Mouse (Mus musculus): Measurements from ENCODE around the gene Map3k3. TPM values are rescaled to one million over a fixed set of nuclear protein-coding genes. Genes with fewer than 3 reads are reported as not detected.

Gene Map3k3
- polyA plus RNA-seq, 1 experiment from 2014 or later, result 9.0 TPM

DNA sequence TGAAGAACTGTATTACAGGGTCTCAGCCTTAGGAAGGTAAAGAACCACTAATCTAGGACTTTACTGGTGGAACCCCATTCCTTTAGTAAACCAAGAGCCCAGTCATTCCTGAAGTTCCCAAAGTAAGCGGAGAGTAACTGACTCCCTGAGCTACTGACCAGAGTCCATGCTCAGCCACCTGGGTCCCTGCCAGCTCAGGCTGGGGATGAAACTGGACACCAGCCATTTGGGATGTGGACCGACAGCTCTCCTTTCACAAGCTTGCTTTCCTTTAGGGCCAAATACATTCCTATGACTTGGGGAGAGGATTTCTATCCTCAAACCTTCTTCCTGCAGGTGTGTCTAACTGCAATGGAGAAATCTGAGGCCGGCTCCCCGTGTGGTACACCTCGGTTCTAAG, 90.0 kb downstream of the Map3k3 start:
- Histone ChIP-seq H3K4me3 (ENCODE audit: low read depth, low read length) (no peak overlapping the region), H3K4me1 (ENCODE audit: control insufficient read depth, insufficient read depth, low read length) (no peaks in the 10 kb centered on the region), H3K27ac (ENCODE audit: low read depth, low read length) (no peak overlapping the region), H3K27me3 (replicated peaks; ENCODE audit: control insufficient read depth, insufficient read depth, low read length) (no peaks in the 10 kb centered on the region), H3K36me3 (ENCODE audit: control insufficient read depth, insufficient read depth, low read length) (peaks cover 13% of the 10 kb centered on the region), H3K9me3 (replicated peaks; ENCODE audit: control insufficient read depth, low read length) (no peaks in the 10 kb centered on the region), H3K4me2 (ENCODE audit: low read length) (no peak overlapping the region), H3K9ac (ENCODE audit: low read length) (no peak overlapping the region)
- DNase-seq (ENCODE audit: low spot score), result no peak
- WGBS, result 84% methylated on average over 5 of the region's 5 CpGs
- no peak for ATAC-seq

DNA sequence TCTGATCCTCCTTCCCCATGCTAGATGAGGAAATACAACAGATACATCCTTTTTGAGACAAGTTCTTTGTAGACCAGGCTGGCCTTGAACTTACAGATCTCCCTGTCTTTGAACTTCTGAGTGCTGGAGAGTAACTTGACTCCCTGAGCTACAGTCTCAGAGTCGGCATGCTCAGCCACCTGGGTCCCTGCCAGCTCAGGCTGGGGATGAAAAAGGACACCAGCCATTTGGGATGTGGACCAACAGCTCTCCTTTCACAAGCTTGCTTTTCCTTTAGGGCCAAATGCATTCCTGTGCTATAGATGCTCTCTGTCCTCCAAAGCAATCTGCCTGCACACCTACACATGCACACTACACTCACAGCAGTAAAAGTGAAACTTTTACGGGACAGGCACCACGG, 90.7 kb downstream of the Map3k3 start:
- Histone ChIP-seq H3K27me3 (replicated peaks; ENCODE audit: control insufficient read depth, insufficient read depth, low read length) (no peaks in the 10 kb centered on the region), H3K9me3 (replicated peaks; ENCODE audit: control insufficient read depth, low read length) (no peaks in the 10 kb centered on the region), H3K4me2 (ENCODE audit: low read length) (no peak overlapping the region), H3K4me1 (ENCODE audit: control insufficient read depth, insufficient read depth, low read length) (no peaks in the 10 kb centered on the region), H3K4me3 (ENCODE audit: low read depth, low read length) (no peak overlapping the region), H3K9ac (ENCODE audit: low read length) (no peak overlapping the region), H3K36me3 (ENCODE audit: control insufficient read depth, insufficient read depth, low read length) (peaks cover 11% of the 10 kb centered on the region), H3K27ac (ENCODE audit: low read depth, low read length) (no peak overlapping the region)
- WGBS, result 81% methylated on average over 3 of the region's 3 CpGs
- ATAC-seq, result no peak
- DNase-seq (ENCODE audit: low spot score), result no peak

DNA sequence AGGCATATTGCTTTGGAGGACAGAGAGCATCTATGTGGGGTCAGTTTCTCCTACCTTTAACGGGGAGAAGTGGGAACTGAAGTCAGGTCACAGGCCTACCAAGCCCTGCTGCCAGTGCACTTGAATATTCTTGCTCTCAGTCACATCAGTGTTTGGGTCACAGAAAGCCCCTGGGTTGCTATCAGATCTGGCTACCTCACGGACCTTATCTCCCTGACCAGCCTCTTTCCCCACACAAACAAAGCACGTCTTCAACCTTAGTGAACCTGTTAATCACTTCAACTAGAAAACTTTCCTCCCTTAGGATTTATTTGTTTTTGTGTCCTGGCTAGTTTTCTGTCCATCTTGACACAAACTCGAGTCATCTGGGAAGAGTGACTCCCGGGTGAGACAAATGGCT, 92.0 kb downstream of the Map3k3 start:
- no peak overlapping the region for H3K4me3 ChIP-seq (ENCODE audit: low read depth, low read length)
- H3K27ac ChIP-seq (ENCODE audit: low read depth, low read length), result no peak overlapping the region
- H3K9ac ChIP-seq (ENCODE audit: low read length), result no peak overlapping the region
- WGBS, result 91% methylated on average over 5 of the region's 5 CpGs
- no peak for ATAC-seq
- no peaks in the 10 kb centered on the region for H3K27me3 ChIP-seq (replicated peaks; ENCODE audit: control insufficient read depth, insufficient read depth, low read length)
- H3K36me3 ChIP-seq (ENCODE audit: control insufficient read depth, insufficient read depth, low read length), result 0 out of 2 replicates have a peak, but pooled peaks cover 2% of the 10 kb centered on the region
- no peaks in the 10 kb centered on the region for H3K4me1 ChIP-seq (ENCODE audit: control insufficient read depth, insufficient read depth, low read length)
- DNase-seq (ENCODE audit: low spot score), result no peak
- no peak overlapping the region for H3K4me2 ChIP-seq (ENCODE audit: low read length)
- H3K9me3 ChIP-seq (replicated peaks; ENCODE audit: control insufficient read depth, low read length), result no peaks in the 10 kb centered on the region

DNA sequence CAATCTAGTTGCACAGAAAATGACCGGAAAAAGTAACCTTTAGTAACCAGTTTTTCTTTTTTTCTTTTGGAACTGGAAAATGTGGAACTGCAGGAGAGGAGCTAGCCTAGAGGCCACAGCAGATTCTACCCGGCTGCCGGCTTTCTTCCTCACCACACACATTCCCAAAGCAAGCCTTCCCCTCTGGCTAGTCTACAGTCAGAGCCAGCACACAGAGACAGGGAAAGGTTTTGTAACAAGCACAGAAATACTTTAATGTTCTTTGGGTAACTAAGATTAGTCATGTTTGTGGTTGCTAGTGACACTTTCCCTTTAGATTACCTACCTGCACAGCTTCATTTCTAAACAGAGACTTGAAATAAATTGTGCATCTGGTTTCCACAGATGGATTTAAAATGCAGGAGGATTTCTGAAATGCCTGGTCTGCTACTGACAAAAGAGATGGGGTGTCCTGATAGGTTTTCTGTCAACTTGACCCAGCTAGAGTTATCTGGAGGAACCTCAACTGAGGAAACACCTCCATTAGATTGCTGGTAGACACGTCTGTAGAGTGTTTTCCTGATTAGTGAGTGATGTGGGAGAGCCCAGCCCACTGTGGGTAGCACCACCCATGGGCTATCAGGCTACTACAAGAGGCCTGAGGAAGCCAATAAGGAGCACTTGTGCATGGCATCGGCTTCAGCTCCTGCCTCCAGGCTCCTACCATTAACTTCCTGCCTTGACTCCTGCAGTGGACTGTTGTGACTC, 93.8 kb downstream of the Map3k3 start:
- Histone ChIP-seq H3K4me2 (ENCODE audit: low read length) (no peak overlapping the region), H3K4me3 (ENCODE audit: low read depth, low read length) (no peak overlapping the region), H3K9me3 (replicated peaks; ENCODE audit: control insufficient read depth, low read length) (no peaks in the 10 kb centered on the region), H3K27ac (ENCODE audit: low read depth, low read length) (no peak overlapping the region), H3K27me3 (replicated peaks; ENCODE audit: control insufficient read depth, insufficient read depth, low read length) (no peaks in the 10 kb centered on the region), H3K36me3 (ENCODE audit: control insufficient read depth, insufficient read depth, low read length) (peaks cover 9% of the 10 kb centered on the region; the same call in 1 of the 2 replicates), H3K4me1 (ENCODE audit: control insufficient read depth, insufficient read depth, low read length) (no peaks in the 10 kb centered on the region), H3K9ac (ENCODE audit: low read length) (no peak overlapping the region)
- WGBS, result 82% methylated on average over 5 of the region's 5 CpGs
- ATAC-seq, result no peak
- no peak for DNase-seq (ENCODE audit: low spot score)

DNA sequence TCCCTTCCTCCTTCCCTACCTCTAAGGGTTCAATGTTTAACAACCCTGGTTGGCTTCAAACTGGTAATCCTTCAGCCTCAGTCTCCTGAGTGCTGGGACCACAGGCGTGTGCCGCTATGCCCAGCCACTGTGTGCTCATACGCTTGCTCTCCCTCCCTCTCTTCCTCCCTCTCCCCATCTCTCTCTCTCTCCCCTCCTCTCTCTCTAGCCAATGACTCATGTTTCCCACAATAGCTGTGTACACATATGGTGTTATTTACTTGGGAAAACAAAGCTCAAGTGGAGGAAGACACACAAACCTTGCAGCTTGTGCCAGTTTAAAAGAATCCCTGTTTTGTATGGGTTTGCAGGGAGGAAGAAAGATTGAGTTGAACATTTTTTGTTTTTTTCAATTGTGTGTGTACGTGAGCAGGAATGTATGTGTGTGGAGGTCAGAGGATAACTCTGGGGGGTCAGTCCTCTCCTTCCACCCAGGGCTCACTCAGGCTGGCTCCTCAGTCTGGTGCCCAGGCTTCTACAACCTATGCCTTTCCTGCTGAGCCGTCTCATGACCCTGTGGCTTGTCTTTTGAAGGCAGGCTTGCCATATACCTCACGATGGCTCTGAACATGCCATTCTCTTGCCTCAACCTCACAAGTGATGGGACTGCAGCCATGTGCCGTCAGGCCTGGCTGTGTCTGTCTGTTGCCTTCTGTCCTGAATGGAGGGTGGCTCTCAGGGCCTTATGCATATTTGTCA, 95.5 kb downstream of the Map3k3 start:
- Histone ChIP-seq H3K4me2 (ENCODE audit: low read length) (no peak overlapping the region), H3K4me3 (ENCODE audit: low read depth, low read length) (no peak overlapping the region), H3K36me3 (ENCODE audit: control insufficient read depth, insufficient read depth, low read length) (peaks cover 15% of the 10 kb centered on the region), H3K27ac (ENCODE audit: low read depth, low read length) (no peak overlapping the region), H3K27me3 (replicated peaks; ENCODE audit: control insufficient read depth, insufficient read depth, low read length) (no peaks in the 10 kb centered on the region), H3K9me3 (replicated peaks; ENCODE audit: control insufficient read depth, low read length) (no peaks in the 10 kb centered on the region), H3K4me1 (ENCODE audit: control insufficient read depth, insufficient read depth, low read length) (no peaks in the 10 kb centered on the region), H3K9ac (ENCODE audit: low read length) (no peak overlapping the region)
- 78% methylated on average over 7 of the region's 7 CpGs for WGBS
- ATAC-seq (no peak), DNase-seq (ENCODE audit: low spot score) (no peak)

DNA sequence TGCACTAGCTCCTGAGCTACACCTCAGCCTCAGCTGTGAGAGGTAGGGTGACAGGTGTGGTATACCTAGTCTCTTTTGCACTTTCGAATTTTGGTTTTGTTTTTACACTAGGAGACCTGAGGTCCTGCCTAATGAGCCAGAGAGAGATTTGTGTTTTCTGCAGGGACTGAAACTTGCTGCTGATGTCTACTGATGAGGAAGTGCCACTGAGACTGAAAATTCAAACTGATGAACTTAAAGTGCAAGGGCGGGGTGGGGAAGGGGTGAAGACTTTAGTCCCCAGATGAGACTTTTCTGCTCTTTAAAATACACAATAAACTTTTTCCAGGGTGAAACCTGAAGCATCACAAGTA, 96.0 kb downstream of the Map3k3 start:
- Histone ChIP-seq H3K4me1 (ENCODE audit: control insufficient read depth, insufficient read depth, low read length) (no peaks in the 10 kb centered on the region), H3K27me3 (replicated peaks; ENCODE audit: control insufficient read depth, insufficient read depth, low read length) (no peaks in the 10 kb centered on the region), H3K36me3 (ENCODE audit: control insufficient read depth, insufficient read depth, low read length) (peaks cover 15% of the 10 kb centered on the region), H3K4me2 (ENCODE audit: low read length) (no peak overlapping the region), H3K9me3 (replicated peaks; ENCODE audit: control insufficient read depth, low read length) (no peaks in the 10 kb centered on the region), H3K9ac (ENCODE audit: low read length) (no peak overlapping the region), H3K27ac (ENCODE audit: low read depth, low read length) (no peak overlapping the region), H3K4me3 (ENCODE audit: low read depth, low read length) (no peak overlapping the region)
- DNase-seq (ENCODE audit: low spot score) (no peak), ATAC-seq (no peak)
- WGBS, result 91% methylated on average over 2 of the region's 2 CpGs

DNA sequence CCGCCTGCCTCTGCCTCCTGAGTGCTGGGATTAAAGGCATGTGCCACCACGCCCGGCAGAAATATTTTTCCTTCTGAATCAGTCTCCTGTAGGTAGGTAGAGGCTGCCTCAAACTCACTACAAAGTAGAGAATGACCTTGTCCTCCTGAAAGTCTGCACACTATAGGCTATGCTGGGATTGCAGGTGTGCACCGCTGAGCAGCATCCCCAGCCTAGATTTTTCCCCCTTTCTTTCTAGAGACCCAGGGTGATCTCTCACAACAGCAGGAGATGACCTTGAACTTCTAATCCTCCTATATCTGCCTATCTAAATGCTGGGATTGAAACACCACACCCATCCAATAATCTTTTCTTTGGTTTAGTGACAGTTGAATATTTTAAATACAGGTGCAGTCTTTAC, 102.9 kb downstream of the Map3k3 start:
- DNase-seq (ENCODE audit: low spot score) (no peak), ATAC-seq (no peak)
- Histone ChIP-seq H3K9ac (ENCODE audit: low read length) (no peak overlapping the region), H3K4me3 (ENCODE audit: low read depth, low read length) (no peak overlapping the region), H3K27ac (ENCODE audit: low read depth, low read length) (no peak overlapping the region), H3K9me3 (replicated peaks; ENCODE audit: control insufficient read depth, low read length) (no peaks in the 10 kb centered on the region), H3K36me3 (ENCODE audit: control insufficient read depth, insufficient read depth, low read length) (peaks cover 10% of the 10 kb centered on the region; the same call in 1 of the 2 replicates), H3K27me3 (replicated peaks; ENCODE audit: control insufficient read depth, insufficient read depth, low read length) (no peaks in the 10 kb centered on the region), H3K4me2 (ENCODE audit: low read length) (no peak overlapping the region), H3K4me1 (ENCODE audit: control insufficient read depth, insufficient read depth, low read length) (no peaks in the 10 kb centered on the region; the same call in 1 of the 2 replicates)
- 92% methylated on average over 4 of the region's 4 CpGs for WGBS

DNA sequence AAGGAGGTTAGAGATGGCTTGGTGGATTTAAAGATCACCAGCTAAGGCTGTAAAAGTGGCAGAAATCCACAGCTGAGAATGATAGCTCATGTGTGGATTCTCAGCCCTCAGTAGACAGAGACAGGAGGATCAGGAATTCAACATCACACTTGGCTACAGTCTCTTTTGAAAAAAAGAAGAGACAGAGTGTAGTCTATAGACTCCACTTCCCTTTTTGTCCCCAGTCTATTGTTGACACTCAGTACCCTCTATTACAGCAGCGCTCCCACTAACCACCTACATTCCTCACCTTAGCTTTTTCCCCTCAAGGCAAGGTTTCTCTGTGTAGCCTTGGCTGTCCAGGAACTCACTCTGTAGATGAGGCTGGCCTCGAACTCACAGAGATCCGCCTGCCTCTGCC, 107.3 kb downstream of the Map3k3 start:
- H3K36me3 ChIP-seq (ENCODE audit: control insufficient read depth, insufficient read depth, low read length), result peaks cover 4% of the 10 kb centered on the region; the same call in 1 of the 2 replicates
- ATAC-seq (no peak), DNase-seq (ENCODE audit: low spot score) (no peak)
- H3K4me1 ChIP-seq (ENCODE audit: control insufficient read depth, insufficient read depth, low read length), result peaks cover 6% of the 10 kb centered on the region
- no peak overlapping the region for H3K4me3 ChIP-seq (ENCODE audit: low read depth, low read length)
- H3K9me3 ChIP-seq (replicated peaks; ENCODE audit: control insufficient read depth, low read length), result no peaks in the 10 kb centered on the region
- no peak overlapping the region for H3K9ac ChIP-seq (ENCODE audit: low read length)
- no peak overlapping the region for H3K4me2 ChIP-seq (ENCODE audit: low read length)
- H3K27me3 ChIP-seq (replicated peaks; ENCODE audit: control insufficient read depth, insufficient read depth, low read length), result no peaks in the 10 kb centered on the region
- no peak overlapping the region for H3K27ac ChIP-seq (ENCODE audit: low read depth, low read length)
- 91% methylated on average over 3 of the region's 3 CpGs for WGBS

DNA sequence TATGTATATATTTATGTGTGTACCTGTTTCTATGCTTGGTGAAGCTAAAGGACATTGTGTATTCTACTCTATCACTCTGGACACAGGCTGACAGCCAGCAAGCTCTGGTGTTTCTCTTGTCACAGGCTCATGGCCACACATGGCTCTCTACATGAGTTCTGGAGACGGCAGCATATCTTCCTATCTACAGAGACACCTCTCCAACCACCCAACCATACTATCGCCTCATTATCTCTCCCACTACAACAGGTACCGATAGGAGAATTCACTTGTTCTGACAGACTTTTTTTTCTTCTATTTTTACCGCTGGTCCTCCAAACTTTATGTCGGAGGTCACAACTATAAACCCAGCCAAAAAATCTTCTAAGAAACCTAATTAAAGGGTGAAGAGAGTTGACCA, 107.8 kb downstream of the Map3k3 start:
- Histone ChIP-seq H3K9me3 (replicated peaks; ENCODE audit: control insufficient read depth, low read length) (no peaks in the 10 kb centered on the region), H3K9ac (ENCODE audit: low read length) (no peak overlapping the region; the same call in 1 of the 2 replicates), H3K4me3 (ENCODE audit: low read depth, low read length) (peak overlapping the region; percentile 75; the same call in 1 of the 2 replicates), H3K36me3 (ENCODE audit: control insufficient read depth, insufficient read depth, low read length) (peaks cover 4% of the 10 kb centered on the region; the same call in 1 of the 2 replicates), H3K4me2 (ENCODE audit: low read length) (peak overlapping the region; percentile 71), H3K4me1 (ENCODE audit: control insufficient read depth, insufficient read depth, low read length) (peaks cover 6% of the 10 kb centered on the region), H3K27me3 (replicated peaks; ENCODE audit: control insufficient read depth, insufficient read depth, low read length) (no peaks in the 10 kb centered on the region), H3K27ac (ENCODE audit: low read depth, low read length) (no peak overlapping the region)
- DNase-seq (ENCODE audit: low spot score), result no peak
- ATAC-seq, result no peak
- WGBS, result 92% methylated on average over 5 of the region's 5 CpGs
